Mouse (Mus musculus): ENCODE data around the gene Gm26938.

DNA sequence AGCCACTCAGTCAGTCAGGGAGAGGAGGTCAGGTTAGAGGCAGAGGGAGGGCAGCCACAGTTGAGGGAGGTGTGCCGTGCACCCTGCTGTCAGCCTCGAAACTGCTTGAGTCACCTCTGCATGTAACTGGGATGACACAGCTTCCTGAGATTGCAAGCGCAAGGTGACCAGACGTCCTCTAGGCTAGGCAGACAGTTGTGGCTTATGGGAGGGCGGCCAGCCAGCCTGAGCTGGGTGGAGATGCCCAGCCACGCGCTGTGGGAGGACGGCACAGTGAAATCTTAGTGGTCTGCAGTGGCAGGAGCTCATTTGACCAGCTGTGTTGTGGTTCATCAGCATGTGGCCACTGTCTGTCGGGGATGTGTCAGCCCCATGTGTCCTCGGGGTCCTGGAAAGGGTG is 31.3 kb downstream of the Gm26938 start:
- TF ChIP-seq POLR2A (IDR thresholded peaks at IDR 0.05; ENCODE audit: borderline replicate concordance, low read depth, low read length), result no peak
- no peak for TF ChIP-seq CTCF (IDR thresholded peaks at IDR 0.05; ENCODE audit: low read depth, low read length)

Data from bone marrow macrophage, adult 2 months (primary cell).